Mouse (Mus musculus) adrenal gland, postnatal 25 days (tissue): ENCODE results near the gene Lrrc4. TPM values are rescaled to one million over a fixed set of nuclear protein-coding genes. Genes with fewer than 3 reads are reported as not detected.

ENCODE experiments used
- DNase-seq: peaks from one replicate; pipeline ENCODE4 v3.0.0; 2021; ENCODE audit warnings: mixed read lengths
- total RNA-seq: library from RNA; stranded (reverse); gene quantifications from 2 replicates; pipeline ENCODE4 v1.2.3, GENCODE M21; 2021

The Lrrc4 gene
- total RNA-seq, 1 experiment from 2014 or later, result 3.5 TPM

DNA sequence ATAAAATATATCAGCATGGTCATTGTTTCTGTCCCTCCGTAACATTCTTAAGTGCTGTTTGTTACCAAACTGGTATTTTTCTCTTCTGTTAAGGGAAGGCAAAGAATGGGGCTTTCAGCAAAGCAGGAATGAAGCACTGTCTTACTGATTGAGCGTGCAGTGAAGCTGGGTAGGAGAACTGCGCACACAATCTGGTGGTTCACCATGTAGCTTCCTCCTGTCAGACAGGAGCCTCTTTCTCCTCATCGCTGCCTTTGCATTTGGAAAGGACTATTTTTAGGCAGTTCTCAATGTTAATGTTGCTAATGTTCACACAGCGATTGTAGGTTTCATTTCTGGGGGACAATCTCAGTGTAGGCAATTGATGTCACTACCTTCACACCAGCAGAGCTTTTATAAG lies 162.3 kb downstream of the Lrrc4 start:
- no peak for DNase-seq

DNA sequence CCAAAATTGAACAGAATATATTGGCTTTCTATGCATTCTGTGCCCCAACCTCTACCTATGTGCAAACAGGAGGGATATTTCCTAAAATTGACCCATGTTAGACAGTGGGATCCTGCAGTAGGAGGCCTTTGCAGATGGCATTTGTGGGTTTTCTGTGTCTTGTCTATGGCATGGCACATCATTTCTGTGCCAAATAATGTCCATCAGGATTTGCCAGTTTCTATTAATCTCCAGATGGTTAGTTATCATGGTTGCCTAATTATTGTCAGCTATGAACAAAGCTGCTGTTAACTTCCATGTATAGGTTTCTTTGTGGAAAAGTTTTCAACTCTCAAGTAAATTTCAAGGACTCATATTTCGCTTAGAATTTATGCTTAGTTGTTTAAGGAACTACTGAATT lies 164.0 kb downstream of the Lrrc4 start:
- no peak for DNase-seq

DNA sequence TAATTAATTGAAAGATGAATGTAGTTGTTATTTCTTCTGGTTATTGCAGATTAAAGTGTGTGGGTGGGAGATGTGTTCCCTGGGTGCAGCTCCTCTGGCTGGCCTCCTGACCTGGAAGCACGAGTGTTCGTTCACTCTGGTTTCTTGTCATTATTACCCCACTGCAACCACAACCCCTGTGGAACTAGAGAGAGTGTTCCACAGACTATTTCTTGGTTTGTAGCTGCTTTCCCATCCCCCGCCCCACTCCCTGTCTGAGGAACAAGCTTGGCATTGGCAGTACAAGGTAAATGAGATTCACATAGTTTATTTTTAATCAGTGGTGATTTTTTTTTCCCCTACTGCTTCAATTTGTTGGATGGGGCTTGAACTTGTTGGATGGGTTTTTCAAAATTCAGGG lies 166.8 kb downstream of the Lrrc4 start:
- DNase-seq, result no peak

DNA sequence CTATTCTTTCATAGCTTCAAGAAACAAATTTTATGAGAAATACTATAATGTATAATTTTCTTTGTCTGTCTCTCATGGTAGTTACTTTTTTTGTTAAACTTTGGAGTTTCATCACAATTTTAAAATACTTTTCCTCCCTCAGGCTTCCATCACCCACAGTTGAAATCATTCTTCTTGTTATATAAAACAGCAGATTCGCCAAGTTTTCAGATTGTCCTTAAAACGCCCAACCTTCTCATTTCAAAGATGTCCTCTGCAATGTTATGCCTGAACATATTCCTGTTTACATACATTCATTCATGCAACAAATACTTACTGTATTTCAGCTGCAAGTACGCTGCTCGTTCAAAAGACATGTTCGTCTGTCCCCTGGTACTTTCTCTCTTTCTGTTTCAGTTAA lies 167.9 kb downstream of the Lrrc4 start:
- no peak for DNase-seq

DNA sequence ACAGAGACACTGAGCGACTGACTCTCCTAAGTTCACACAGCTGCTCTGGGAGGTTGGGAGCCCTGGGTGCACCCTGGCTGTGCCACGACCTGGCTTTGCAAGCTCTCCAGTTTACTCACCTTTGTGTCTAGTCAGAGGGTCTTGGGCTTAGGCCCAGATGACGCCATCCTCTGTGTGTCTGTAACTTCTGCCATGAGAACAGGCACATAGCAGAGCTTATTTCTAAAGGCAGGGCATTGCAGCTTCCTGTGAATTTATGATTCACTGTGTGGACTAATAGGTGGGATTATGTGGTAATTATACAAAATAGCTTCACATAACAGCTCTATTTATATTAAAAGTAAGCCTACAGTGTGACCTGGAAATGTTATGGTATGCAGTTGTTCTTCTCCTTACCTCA lies 168.5 kb downstream of the Lrrc4 start:
- DNase-seq, result no peak

DNA sequence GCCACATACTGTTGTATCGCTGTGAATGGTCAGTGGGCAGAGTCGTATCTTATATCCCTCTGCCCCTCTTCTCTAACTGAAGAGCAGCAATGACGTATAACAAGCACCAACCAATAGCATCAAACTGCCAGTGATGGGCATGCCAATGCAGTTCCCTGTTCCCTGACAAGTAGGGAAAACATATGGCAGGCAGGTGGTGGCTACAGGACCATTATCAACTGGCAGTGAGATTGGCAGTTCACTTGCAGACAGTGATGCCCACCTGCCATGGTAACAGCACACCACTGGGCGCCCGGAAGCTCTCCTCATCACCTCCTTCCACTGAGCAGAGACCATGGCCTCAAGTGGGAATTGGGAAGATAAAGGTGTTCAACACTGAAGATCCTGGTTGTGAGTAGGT lies 175.0 kb downstream of the Lrrc4 start:
- no peak for DNase-seq

DNA sequence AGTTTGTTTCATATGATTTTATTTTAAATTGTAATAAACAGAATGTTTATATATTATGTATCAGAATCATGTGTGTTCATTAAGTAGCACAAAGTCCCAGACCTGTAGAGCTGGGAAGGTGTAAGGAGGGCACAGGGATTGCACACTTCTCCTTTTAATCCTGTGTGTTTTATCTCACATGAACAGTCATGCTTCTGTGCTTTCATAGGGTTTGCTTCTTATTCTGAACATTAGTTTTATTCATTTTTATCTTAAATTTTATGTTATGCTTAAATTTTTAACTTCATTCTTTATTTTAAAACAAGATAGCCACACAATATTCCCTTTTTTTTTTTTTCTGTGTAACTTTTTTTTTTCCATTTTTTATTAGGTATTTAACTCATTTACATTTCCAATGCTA lies 186.3 kb downstream of the Lrrc4 start:
- DNase-seq, result no peak

DNA sequence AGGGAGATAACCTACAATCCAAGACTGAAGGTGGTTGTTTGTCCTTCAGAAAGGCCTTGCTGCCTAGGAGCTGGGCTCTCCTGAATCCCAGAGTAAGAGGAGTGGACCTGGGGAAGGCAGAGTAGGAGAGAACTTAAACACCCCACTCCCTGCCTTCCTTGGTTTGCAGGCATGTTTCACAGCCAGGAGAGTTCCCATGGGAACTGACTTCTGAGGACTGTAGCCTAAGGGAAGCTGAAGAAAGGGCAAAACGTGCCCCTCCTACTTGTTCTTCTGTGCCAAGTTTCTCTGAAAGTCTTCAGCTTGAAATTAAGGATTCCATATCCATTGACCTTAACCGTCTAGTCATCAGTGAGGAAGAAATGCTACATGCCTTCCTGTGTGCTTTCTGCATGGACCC lies 188.6 kb downstream of the Lrrc4 start:
- DNase-seq, result no peak

DNA sequence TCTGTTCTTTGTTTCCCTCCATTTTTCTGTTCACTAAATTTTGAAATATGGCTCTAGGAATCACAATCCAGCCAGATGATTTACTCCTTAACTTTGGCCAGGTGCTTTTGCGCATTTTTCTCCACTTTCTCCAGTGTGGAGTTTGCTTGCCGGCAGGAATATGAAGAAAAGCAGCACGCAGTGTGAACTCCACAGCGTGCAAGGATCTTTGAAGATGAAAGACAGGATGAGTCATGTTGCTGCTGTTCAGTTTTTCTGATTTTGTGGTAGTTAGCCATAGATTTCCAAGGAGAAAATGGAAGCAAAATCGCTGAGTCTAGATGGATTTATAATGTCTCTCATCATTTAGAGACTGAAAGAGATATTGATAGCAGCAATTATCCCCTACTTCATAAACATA lies 191.5 kb downstream of the Lrrc4 start:
- DNase-seq, result no peak

DNA sequence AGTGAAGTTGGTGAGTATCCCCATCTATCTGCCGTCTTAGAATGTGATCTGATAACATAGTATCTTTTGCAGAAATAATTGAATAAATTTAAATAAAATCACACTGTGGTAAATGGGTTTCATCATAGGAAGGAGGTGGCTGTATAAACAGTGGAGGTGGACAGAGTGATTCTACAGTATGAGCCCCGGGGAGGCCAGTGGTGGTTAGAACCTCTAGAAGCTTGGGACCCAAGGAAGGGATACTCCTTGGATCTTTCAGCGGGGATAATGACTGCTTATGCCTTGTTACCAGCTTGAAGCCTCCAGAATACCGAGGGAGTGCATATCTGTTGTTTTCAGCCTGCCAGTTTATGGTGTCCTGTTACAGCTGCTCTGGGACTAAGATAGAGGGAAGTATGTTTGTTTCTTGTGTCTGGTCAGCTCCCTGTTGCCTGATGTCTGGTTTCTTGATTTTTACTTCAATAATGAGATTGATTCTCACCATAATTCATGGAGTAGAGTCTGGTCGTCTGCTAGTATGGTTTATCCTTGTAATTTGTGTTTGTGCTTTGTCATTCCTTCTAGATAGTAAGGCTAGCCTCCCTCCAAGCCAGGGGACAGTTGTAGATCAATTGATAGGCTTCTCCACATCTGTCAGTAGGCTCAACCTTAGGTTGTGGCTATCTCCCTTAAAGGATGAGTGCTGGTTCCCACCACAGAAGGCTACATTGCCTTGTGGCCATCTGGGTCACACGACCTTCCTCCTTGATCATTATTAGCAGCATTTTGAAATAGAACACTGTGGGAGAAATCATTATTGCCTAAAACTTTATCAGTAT lies 195.8 kb downstream of the Lrrc4 start:
- no peak for DNase-seq

DNA sequence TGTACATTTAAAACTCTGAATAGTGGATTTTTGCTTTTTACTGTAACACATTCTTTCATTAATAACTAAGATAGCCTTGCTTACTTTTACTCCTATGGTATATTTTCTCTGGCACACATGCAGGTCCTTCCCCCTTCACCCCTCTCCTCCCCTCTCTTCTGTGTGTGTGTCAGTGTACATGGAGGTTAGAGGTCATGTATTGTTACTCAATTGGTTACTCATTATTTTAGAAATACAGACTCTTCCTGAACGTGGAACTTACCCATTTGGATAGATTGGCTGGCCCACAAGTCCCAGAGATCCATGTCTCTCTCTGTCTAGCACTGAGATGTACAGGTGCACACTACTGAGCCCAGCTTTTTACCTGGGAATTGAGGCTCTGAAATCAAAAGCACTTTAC lies 196.5 kb downstream of the Lrrc4 start:
- DNase-seq, result no peak

DNA sequence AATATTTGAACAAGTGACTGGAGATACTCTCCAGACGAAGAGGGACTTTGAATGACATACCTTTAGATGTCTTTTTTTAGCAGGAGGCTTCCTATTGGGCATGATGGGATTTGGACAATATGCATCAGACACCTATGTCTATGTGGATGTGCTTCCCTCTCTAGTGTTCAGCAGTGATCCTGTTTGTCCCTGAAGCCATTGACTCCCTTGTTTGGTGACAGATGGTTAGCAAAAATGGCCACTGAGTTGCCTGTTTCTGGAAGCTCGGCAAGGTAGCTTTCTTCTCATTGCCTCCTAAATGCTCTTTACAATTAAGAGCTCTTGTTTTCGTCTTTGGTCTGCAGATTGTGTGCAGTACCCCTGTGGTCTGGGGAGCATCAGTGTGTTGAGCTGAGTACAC lies 197.9 kb downstream of the Lrrc4 start:
- no peak for DNase-seq

DNA sequence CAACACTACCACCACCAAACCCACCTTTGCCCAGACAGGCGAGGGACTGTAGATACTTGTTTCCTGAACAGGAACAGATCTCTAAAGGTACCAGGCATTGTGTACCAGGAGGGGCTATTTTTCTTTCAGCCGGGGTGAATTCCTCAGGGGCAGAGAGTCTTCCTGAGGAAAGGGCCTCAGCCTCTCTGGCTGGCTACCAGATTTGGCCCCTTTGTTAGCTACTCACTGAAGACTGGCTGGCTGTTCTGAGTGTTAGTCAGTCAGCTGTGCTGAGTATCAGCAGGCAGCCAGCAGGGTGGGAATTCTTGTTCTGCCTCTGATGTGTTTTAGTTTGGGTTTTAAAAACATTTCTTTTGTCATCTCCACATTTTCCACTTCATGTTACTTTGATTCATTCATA lies 198.4 kb downstream of the Lrrc4 start:
- no peak for DNase-seq

DNA sequence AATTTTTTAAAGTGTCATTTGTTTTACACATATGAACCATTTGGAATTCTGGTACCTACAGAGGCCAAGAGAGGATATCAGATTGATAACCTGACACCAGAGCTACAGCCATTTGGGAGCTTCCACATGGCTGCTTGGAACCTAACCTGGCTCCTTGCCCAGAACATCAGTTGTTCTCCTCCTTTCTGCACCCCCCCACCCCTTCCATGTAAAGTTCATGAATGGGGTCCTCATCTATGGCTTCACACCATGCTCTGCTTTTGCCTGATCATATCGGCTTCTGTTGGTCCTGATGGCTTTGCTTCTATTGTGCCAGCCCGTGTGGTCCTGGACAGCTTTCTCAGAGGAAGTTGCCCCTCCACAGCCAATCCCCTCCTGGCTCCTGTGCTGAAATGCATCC lies 200.6 kb downstream of the Lrrc4 start:
- DNase-seq, result no peak

DNA sequence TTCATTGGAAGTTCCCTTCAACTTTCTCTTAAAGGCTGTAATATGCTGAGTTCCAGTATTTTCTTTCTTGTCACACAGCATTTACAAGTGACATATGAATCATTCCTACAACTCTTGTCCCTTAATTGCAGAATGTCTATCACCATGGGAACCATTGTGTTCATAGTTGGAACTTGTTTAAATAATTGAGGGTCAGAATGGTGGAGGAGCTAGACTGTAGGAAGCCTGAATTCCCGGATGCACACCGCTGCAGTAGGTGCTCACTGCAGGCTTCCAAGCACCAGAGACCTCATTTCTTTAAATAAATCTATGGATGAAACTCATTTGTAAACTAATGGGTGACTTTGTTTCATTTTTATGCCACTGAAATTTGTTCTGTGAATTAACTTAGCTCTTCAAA lies 201.7 kb downstream of the Lrrc4 start:
- no peak for DNase-seq

DNA sequence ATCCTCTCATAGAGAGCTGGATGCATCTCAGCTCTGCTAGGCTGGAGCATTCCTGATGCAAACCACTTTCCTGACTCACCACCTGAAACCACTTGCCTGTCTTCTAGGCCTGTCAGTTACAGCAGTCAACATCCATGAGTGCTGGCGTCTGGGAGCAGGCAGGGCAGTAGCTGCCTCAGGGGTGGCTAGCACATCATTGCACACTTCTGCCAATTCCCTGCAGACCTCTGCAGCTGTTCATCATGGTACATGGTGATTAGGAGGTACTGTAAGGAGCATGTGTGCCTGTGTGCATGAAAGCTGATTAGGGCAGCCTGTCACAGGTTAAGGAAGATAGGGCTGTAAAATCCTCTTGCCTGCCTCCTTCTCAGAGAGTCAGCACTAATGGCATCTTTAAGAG lies 203.1 kb downstream of the Lrrc4 start:
- DNase-seq, result no peak

DNA sequence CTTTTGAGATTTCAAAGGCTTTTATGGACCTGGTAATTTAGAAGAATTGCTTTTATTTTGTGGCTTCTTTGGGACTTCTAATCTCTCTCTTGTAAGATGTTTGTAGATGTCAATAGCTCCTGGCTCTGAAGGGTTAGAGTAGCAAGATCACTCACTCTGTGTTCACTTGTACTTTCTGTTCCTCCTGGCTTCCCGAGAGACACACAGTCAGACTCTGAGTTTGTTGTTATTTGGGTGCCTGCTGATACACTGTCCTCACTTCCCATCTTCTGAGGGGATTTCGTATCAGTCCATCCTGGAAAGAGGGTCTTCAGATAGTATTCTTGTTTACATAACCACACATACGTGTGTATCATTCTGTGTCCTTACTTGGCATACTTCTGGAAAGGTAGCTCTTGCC lies 208.6 kb downstream of the Lrrc4 start:
- DNase-seq, result no peak

DNA sequence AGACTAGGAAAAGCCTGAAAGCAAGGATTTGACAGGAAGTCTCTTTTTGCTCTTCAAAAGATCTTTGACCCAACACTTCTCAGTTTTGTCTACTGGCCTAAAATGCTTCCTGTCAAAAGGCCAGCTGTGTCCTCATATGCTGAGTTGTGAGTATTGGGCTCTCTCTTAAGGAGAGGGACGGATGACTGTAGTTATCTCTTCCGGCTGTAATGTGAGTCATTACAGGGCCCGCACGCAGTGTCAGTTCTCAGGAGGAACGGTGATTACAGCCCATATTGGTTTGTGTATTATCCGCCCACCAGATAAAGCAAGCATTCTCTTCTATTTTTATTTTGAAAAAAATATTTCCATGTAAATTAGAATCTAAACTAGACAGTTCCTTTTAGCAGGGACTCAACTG lies 209.0 kb downstream of the Lrrc4 start:
- DNase-seq, result no peak

DNA sequence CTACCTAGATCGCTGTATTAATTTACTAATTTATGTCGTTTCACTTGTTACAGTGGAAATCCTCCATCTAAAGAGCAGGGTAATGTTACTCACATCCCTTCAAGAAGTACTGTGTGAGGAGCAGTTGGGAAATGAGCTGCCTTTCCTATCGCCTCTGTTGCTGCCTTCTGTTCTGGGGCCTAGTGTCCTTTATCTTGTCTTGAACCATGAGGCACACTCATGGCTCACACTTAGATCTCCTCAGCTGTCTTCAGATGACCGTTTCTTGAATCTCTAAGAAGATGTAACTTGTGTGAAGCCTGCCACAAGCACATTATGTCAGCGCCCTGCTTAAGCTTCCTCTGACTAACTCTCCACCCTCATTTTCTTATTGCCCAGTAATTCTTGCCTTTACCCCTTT lies 209.6 kb downstream of the Lrrc4 start:
- DNase-seq, result no peak

DNA sequence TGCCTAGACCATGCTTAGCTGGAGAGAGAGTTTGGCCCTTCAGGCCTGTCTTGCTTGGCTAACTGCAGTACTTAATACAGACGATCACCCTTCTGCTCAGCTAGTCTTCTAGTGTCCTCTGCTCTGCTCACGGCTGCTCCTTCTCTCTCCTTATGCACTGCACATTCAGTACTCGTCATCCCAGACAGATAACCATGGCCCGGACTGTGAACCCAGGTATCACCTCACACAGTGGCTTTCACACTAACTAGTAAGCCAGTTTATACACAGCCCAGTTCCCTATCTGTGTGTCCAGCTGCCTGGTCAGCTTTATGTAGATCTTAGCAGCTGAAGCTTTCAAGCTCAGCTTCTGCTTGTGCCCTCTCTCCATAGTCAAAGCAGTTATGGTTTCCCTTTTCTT lies 210.1 kb downstream of the Lrrc4 start:
- DNase-seq, result no peak

DNA sequence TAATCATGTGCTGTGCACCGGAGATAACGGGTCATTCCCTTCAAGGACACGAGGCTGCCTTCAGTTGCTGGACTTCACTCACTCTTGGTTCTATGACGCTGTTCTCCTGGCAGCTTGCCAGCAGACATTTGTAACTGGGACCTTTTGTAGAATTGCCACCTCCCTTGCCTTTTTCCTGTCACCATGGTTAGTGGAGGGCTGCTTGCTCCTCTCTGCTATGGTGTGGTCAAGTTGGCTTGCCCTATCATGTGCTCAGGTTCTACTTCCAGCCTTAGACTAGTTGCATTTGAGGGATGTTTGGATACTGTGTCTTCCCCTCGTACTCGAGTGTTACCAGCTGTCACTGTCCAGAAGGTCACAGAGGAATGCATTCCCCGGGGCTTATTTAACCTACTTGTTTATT lies 212.8 kb downstream of the Lrrc4 start:
- peak; percentile 83 for DNase-seq

DNA sequence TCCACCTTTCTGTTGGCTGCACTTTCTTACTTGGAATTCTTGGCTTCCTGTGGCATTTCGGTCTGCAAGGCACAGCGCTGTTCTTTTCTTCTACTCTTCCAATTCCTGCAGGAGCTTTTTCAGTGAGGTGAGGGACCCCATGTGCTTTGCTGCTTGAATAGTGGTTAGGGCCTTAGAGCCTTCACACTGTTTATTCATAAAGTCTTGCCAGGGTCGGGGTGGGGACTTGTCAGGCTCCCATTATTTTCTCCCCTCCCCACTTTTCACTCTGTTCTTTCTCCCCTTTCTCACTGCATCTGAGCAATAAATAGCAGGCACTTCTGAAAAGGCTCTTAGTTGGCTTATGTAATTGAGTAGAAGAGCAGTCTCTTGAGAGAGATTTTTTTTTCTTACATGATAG lies 213.2 kb downstream of the Lrrc4 start:
- DNase-seq, result no peak

DNA sequence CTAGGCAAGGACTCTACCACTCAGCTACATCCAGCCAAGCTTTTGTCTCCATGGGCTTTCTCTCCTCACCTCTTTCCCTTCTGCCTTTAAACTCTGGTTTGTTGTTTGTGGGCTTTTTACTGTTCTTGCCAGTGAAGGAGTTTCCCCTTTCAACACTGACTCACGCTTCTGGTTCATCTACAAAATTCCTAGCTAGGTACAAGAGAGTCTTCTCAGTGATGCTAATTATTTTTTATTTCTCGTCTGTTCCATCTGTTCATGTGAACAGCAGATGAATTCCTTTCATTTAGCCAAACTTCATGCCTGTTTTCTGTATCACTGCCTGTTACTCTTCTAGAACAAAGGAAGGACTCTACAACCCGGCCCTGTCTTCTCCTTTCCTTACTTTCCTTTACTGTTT lies 215.6 kb downstream of the Lrrc4 start:
- no peak for DNase-seq

DNA sequence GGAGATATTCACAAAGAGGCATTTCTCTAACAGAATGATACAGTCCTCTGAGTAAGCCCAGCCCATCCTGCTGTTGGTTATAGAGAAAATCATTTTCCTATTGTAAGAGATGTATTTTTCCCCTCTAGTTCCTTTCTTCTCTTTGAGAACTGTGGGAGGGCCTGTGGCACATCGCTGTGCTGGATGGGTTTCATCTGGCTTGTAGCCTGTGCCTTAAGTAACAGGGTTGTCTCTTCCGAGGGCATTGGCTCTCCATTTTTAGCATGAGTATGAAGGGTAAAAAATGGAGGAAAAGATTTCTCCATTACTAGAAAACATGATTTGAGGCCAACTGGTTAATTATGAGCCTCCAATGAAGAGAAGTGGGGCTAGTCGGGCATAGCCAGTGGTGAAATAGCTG lies 216.1 kb downstream of the Lrrc4 start:
- no peak for DNase-seq

DNA sequence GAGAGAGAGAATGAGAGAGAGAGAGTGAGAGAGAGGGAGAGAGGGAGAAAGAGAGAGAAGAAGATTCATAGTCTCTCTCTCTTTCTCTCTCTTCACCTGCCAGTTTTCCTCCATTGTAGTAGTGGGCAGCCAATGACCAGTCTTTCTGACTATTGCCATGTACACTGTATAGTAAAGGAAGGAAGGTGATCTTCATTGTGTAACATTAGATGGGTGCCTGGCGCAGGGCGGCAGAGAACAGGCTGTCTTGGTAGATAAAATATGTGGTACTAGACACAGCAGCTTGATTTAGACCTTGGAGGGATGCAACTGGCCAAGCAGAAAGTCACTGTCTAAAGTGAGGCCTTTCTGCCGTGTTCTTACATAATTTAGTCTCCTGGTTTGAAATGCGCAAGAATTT lies 216.7 kb downstream of the Lrrc4 start:
- no peak for DNase-seq
